Mouse (Mus musculus): ENCODE data around the gene Adcy9.

The Adcy9 gene

GRCm38 (mm10) chr16:4318001-4318526 lies 102.2 kb downstream of the Adcy9 start:
- no peak for DNase-seq (ENCODE audit: low spot score)

DNA sequence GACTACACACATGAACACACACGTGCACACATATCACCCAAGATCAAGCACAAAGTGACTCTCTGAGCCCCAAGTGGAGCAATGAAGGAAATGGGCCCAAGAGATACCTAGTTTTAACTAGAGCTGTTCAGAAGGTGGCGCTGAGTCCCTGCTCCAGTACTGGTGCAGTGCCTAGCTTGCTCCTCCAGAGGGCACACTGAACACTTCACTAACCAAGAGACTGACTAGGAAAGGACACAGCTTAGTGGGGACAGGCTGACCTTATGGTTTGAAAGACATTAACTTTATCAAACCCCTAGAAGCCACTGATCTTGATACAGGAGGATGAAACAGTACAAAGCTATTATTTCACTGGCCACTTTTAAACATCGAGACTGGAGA lies 104.2 kb downstream of the Adcy9 start:
- DNase-seq (ENCODE audit: low spot score) = peak; percentile 92

- DNase-seq (ENCODE audit: low spot score) = no peak
These were observed 104.8 kb downstream of the Adcy9 start for GRCm38 (mm10) chr16:4315352-4316093.

DNA sequence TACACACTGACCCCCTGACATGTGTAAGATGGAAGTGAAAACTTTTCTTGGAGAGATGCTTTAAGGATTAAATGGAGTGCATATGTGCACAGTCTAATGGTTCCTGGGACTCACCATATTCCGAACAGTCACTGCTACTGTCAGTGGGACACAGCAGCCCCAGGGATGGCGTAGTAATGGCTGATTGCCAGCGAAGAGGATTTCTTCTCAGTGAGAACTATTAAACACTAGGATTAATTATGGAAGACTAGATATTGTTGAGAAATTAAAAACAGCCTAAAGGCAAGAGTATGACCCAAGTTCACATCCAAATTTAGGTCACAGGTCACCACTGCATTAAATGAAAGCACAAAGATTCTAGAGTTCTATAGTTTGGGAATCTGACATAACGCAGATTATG lies 105.4 kb downstream of the Adcy9 start:
- DNase-seq (ENCODE audit: low spot score) = no peak

DNA sequence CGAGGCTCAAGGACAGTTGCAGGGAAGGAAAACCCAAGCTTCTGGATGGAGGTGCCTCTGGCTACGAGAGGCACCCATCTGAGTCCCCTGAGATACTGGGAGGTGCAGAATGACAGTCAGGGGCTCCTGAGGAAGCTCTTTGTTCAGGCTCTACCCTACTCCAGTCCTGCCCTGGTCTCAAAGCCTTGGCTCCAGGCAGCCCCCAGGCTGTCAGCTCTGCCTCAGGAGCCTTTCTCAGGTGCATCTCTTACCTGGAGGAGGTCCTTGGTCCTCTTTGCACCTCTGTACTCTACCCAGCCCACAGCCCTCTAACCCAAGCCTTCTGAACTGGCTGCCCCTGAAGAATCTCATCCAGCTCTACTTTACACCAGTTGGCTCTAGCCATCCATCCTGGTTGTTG lies 108.3 kb downstream of the Adcy9 start:
- DNase-seq (ENCODE audit: low spot score) = no peak

DNA sequence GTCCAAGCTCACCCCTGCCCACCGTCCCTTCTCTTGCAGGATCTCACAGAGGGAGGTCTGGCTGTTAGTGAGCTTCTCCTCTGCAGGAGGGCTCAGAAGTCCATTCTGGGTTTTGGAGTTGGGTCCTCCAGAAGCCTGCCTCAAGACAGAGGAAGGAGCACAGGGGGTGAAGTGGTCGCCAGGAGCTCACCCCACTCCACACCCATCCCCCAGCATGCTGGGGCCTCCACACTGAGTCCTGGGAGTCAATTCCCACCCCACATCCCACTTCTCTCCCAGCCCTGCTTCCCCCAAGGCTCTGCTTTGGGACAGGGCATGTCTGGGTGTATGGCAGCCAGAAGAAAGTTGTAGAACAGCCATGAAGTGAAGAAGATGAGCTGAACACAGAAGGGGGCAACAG lies 108.7 kb downstream of the Adcy9 start:
- no peak for DNase-seq (ENCODE audit: low spot score)

GRCm38 (mm10) chr16:4307795-4308194 lies 112.5 kb downstream of the Adcy9 start:
- DNase-seq (ENCODE audit: low spot score) = no peak

- peak; percentile 53 for DNase-seq (ENCODE audit: low spot score)
These were observed 115.9 kb downstream of the Adcy9 start for GRCm38 (mm10) chr16:4304176-4304922.

- no peak for DNase-seq (ENCODE audit: low spot score)
These were observed 116.7 kb downstream of the Adcy9 start for GRCm38 (mm10) chr16:4303554-4303953.

DNA sequence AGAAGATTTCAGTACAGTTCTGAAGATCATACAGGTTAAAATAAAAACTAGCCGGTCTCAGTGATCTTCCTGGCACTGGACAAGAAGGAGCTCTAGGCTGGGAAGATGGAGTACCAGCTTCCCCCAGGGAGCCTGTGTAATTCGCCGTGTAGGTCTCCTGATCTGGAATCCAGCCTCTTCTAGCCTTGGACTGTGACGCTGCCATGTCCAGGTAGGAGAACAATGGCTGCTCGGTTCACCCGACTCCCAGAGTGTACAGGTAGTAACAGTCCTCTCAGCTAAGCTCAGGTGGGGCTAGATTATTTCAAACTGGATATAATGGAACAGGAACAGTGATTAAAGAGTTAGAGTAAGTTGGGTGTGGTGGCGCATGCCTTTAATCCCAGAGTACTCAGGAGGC lies 120.0 kb downstream of the Adcy9 start:
- DNase-seq (ENCODE audit: low spot score) = no peak

DNA sequence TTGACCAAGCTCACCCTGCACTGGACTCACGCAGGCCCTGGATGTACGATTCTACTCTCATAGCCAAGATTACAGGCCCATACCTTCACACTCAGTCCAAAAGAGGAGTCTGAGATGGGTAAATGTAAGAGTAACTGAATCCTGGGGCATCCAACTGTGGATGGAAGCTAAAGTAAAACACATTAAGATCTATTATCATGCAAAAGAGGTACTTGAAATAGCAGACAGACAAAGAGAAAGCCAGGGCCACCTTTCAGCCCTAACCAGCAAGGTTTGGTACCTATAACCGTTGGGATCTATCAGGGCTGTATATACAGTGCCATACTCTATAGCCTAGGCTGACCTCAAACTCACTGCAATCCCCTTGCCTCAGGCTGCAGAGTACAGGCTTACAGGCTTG lies 127.0 kb downstream of the Adcy9 start:
- DNase-seq (ENCODE audit: low spot score) = no peak

- DNase-seq (ENCODE audit: low spot score) = peak; percentile 33
These were observed 130.8 kb downstream of the Adcy9 start for GRCm38 (mm10) chr16:4289507-4289906.

DNA sequence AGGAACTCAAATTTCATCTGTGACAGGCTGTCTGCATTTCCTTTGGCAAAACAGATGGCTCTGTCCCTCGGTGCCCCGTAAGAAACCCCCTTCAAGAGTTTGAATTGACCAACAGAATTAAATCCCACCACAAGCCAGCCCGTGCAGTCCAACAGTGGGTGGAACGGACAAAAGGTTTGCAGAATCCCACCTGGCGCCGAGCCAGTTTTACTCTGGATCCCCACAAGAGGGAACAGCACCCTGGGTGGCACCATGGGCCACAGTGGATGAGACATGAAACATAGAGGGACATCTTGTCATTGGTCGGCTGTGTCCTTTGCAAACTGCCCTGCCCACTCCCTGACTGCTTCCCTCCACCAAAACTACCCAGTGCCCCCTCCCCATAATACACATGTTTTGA lies 133.7 kb downstream of the Adcy9 start:
- DNase-seq (ENCODE audit: low spot score) = no peak

DNA sequence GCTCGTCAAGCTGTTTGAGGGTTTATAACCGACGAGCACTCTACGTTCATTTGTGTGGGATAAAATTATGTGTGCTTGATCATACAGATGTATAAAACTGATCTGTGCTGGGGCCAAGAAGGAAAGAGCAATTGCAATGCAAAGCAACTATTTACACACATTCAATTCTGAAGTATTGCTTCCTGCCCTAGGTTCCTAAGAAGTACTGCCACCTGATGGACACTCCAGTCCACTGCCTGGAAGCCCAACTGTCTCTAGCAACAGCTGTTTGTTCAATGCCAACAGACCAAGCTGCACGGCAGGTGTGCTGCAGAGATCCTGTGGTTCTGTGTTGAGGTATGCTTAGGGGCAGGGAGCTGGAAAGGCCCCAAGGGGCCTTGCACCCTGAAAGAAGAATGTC lies 135.0 kb downstream of the Adcy9 start:
- DNase-seq (ENCODE audit: low spot score) = peak; percentile 40

GRCm38 (mm10) chr16:4283267-4283851 lies 136.9 kb downstream of the Adcy9 start:
- no peak for DNase-seq (ENCODE audit: low spot score)

GRCm38 (mm10) chr16:4281470-4281869 lies 138.8 kb downstream of the Adcy9 start:
- DNase-seq (ENCODE audit: low spot score) = no peak

- no peak for DNase-seq (ENCODE audit: low spot score)
These were observed 139.3 kb downstream of the Adcy9 start for GRCm38 (mm10) chr16:4280949-4281348.

GRCm38 (mm10) chr16:4279601-4280000 lies 140.7 kb downstream of the Adcy9 start:
- no peak for DNase-seq (ENCODE audit: low spot score)

DNA sequence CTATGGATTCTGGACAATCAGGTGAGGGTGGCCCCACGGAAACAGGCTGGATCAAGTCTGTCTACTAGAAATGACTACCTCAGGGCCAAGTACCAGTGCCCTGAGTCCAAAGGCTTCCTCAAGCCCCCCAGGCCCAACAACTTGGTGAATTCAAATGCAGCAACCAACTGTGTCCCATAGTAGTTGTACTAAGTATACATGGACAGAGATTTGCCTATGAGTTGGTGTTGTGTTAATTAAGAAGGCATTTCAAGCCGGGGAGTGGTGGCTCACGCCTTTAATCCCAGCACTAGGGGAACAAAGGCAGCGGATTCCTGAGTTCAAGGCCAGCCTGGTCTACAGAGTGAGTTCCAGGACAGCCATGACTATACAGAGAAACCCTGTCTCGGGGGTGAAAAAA lies 143.7 kb downstream of the Adcy9 start:
- no peak for DNase-seq (ENCODE audit: low spot score)

GRCm38 (mm10) chr16:4276151-4276550 lies 144.1 kb downstream of the Adcy9 start:
- no peak for DNase-seq (ENCODE audit: low spot score)

- no peak for DNase-seq (ENCODE audit: low spot score)
These were observed 146.4 kb downstream of the Adcy9 start for GRCm38 (mm10) chr16:4273702-4274476.

DNA sequence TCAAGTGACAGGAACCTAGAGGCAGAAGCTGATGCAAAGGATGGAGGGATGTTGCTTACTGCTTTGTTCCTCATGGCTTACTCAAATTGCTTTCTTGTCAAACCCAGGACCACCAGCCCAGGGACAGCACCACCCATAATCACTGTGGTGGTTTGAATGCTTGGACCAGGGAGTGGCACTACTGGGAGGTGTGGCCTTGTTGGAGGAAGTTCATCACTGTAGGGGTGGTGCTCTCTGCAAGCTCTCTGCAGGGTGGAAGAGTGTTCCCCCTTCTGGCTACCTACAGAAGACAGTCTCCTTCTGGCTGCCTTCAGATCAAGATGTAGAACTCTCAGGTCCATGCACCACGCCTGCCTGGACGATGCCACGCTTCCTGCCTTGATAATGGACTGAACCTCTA lies 148.0 kb downstream of the Adcy9 start:
- no peak for DNase-seq (ENCODE audit: low spot score)

All from embryo, embryonic 10.5 days (tissue).